Mouse (Mus musculus): Measurements from ENCODE around the gene Tigd4. TPM values are rescaled to one million over a fixed set of nuclear protein-coding genes. Genes with fewer than 3 reads are reported as not detected.

The Tigd4 gene
- polyA plus RNA-seq, 1 experiment from 2014 or later = not detected

- Histone ChIP-seq H3K36me3 (no peaks in the 10 kb centered on the region), H3K9me3 (no peaks in the 10 kb centered on the region), H3K27ac (no peak overlapping the region), H3K4me3 (no peak overlapping the region), H3K27me3 (ENCODE audit: insufficient read depth, poor library complexity, severe bottlenecking) (no peaks in the 10 kb centered on the region), H3K4me1 (replicated peaks) (no peaks in the 10 kb centered on the region)
- no peak for DNase-seq (ENCODE audit: low spot score)
- 94% methylated on average over 7 of the region's 7 CpGs for WGBS
These were observed 25.7 kb downstream of the Tigd4 start for GRCm38 (mm10) chr3:84619056-84619455.

- Histone ChIP-seq H3K36me3 (no peaks in the 10 kb centered on the region), H3K4me1 (replicated peaks) (no peaks in the 10 kb centered on the region), H3K4me3 (no peak overlapping the region), H3K27me3 (ENCODE audit: insufficient read depth, poor library complexity, severe bottlenecking) (no peaks in the 10 kb centered on the region), H3K9me3 (no peaks in the 10 kb centered on the region), H3K27ac (no peak overlapping the region)
- WGBS = 92% methylated on average over 6 of the region's 6 CpGs
- DNase-seq (ENCODE audit: low spot score) = no peak
These were observed 26.4 kb downstream of the Tigd4 start for GRCm38 (mm10) chr3:84619725-84620124.

- WGBS = 67% methylated on average over 3 of the region's 3 CpGs
These were observed 28.7 kb downstream of the Tigd4 start for GRCm38 (mm10) chr3:84622026-84622425.

GRCm38 (mm10) chr3:84631586-84631985 lies 38.2 kb downstream of the Tigd4 start:
- H3K4me3 ChIP-seq = no peak overlapping the region
- H3K27ac ChIP-seq = no peak overlapping the region
- peaks cover 5% of the 10 kb centered on the region; the same call in 1 of the 2 replicates for H3K9me3 ChIP-seq
- no peak for DNase-seq (ENCODE audit: low spot score)
- no peaks in the 10 kb centered on the region for H3K36me3 ChIP-seq
- no peaks in the 10 kb centered on the region for H3K4me1 ChIP-seq (replicated peaks)
- 96% methylated on average over 9 of the region's 9 CpGs for WGBS
- no peaks in the 10 kb centered on the region for H3K27me3 ChIP-seq (ENCODE audit: insufficient read depth, poor library complexity, severe bottlenecking)

More at GRCm38 (mm10) chr3:84622026-84622425, 28.7 kb downstream of the Tigd4 start:
- H3K27me3 ChIP-seq (ENCODE audit: insufficient read depth, poor library complexity, severe bottlenecking) = no peaks in the 10 kb centered on the region
- H3K9me3 ChIP-seq = no peaks in the 10 kb centered on the region
- no peak for DNase-seq (ENCODE audit: low spot score)
- no peak overlapping the region for H3K27ac ChIP-seq
- H3K36me3 ChIP-seq = no peaks in the 10 kb centered on the region
- no peaks in the 10 kb centered on the region for H3K4me1 ChIP-seq (replicated peaks)
- H3K4me3 ChIP-seq = no peak overlapping the region

GRCm38 (mm10) chr3:84637095-84637494 lies 43.7 kb downstream of the Tigd4 start:
- H3K9me3 ChIP-seq = no peaks in the 10 kb centered on the region
- H3K4me3 ChIP-seq = no peak overlapping the region
- H3K36me3 ChIP-seq = no peaks in the 10 kb centered on the region
- no peak overlapping the region for H3K27ac ChIP-seq
- H3K27me3 ChIP-seq (ENCODE audit: insufficient read depth, poor library complexity, severe bottlenecking) = 0 out of 2 replicates have a peak, but pooled peaks cover 4% of the 10 kb centered on the region
- 87% methylated on average over 6 of the region's 6 CpGs for WGBS
- DNase-seq (ENCODE audit: low spot score) = no peak
- H3K4me1 ChIP-seq (replicated peaks) = peaks cover 13% of the 10 kb centered on the region

- Histone ChIP-seq H3K9me3 (no peaks in the 10 kb centered on the region), H3K4me1 (replicated peaks) (peaks cover 14% of the 10 kb centered on the region), H3K27ac (no peak overlapping the region), H3K27me3 (ENCODE audit: insufficient read depth, poor library complexity, severe bottlenecking) (0 out of 2 replicates have a peak, but pooled peaks cover 4% of the 10 kb centered on the region), H3K4me3 (no peak overlapping the region), H3K36me3 (no peaks in the 10 kb centered on the region)
- no peak for DNase-seq (ENCODE audit: low spot score)
- 73% methylated on average over 12 of the region's 12 CpGs for WGBS
These were observed 44.7 kb downstream of the Tigd4 start for GRCm38 (mm10) chr3:84637890-84638578.

GRCm38 (mm10) chr3:84638858-84639257 lies 45.5 kb downstream of the Tigd4 start:
- WGBS = 80% methylated on average over 4 of the region's 4 CpGs
- no peaks in the 10 kb centered on the region for H3K36me3 ChIP-seq
- H3K27me3 ChIP-seq (ENCODE audit: insufficient read depth, poor library complexity, severe bottlenecking) = 0 out of 2 replicates have a peak, but pooled peaks cover 4% of the 10 kb centered on the region
- peaks cover 15% of the 10 kb centered on the region for H3K4me1 ChIP-seq (replicated peaks)
- no peak overlapping the region for H3K4me3 ChIP-seq
- DNase-seq (ENCODE audit: low spot score) = no peak
- no peak overlapping the region for H3K27ac ChIP-seq
- no peaks in the 10 kb centered on the region for H3K9me3 ChIP-seq

- H3K4me3 ChIP-seq = no peak overlapping the region
- 0 out of 2 replicates have a peak, but pooled peaks cover 4% of the 10 kb centered on the region for H3K27me3 ChIP-seq (ENCODE audit: insufficient read depth, poor library complexity, severe bottlenecking)
- H3K9me3 ChIP-seq = no peaks in the 10 kb centered on the region
- no peak for DNase-seq (ENCODE audit: low spot score)
- H3K36me3 ChIP-seq = no peaks in the 10 kb centered on the region
- 52% methylated on average over 11 of the region's 11 CpGs for WGBS
- H3K4me1 ChIP-seq (replicated peaks) = peaks cover 15% of the 10 kb centered on the region
- H3K27ac ChIP-seq = no peak overlapping the region
These were observed 46.6 kb downstream of the Tigd4 start for GRCm38 (mm10) chr3:84639767-84640500.

- WGBS = 58% methylated on average over 6 of the region's 6 CpGs
- H3K4me1 ChIP-seq (replicated peaks) = peaks cover 15% of the 10 kb centered on the region
- DNase-seq (ENCODE audit: low spot score) = no peak
- no peak overlapping the region for H3K27ac ChIP-seq
- H3K4me3 ChIP-seq = no peak overlapping the region
- H3K27me3 ChIP-seq (ENCODE audit: insufficient read depth, poor library complexity, severe bottlenecking) = 0 out of 2 replicates have a peak, but pooled peaks cover 4% of the 10 kb centered on the region
- no peaks in the 10 kb centered on the region for H3K36me3 ChIP-seq
- H3K9me3 ChIP-seq = no peaks in the 10 kb centered on the region
These were observed 47.2 kb downstream of the Tigd4 start for GRCm38 (mm10) chr3:84640536-84640935.

GRCm38 (mm10) chr3:84641391-84641790 lies 48.0 kb downstream of the Tigd4 start:
- Histone ChIP-seq H3K4me1 (replicated peaks) (peaks cover 15% of the 10 kb centered on the region), H3K27me3 (ENCODE audit: insufficient read depth, poor library complexity, severe bottlenecking) (0 out of 2 replicates have a peak, but pooled peaks cover 4% of the 10 kb centered on the region), H3K36me3 (no peaks in the 10 kb centered on the region), H3K9me3 (no peaks in the 10 kb centered on the region), H3K27ac (no peak overlapping the region), H3K4me3 (no peak overlapping the region)
- no peak for DNase-seq (ENCODE audit: low spot score)
- 86% methylated on average over 2 of the region's 2 CpGs for WGBS

- Histone ChIP-seq H3K36me3 (no peaks in the 10 kb centered on the region), H3K4me1 (replicated peaks) (peaks cover 22% of the 10 kb centered on the region), H3K4me3 (no peak overlapping the region), H3K27me3 (ENCODE audit: insufficient read depth, poor library complexity, severe bottlenecking) (0 out of 2 replicates have a peak, but pooled peaks cover 4% of the 10 kb centered on the region), H3K27ac (no peak overlapping the region), H3K9me3 (no peaks in the 10 kb centered on the region)
- 45% methylated on average over 4 of the region's 4 CpGs for WGBS
- no peak for DNase-seq (ENCODE audit: low spot score)
These were observed 49.6 kb downstream of the Tigd4 start for GRCm38 (mm10) chr3:84642942-84643341.

- H3K4me3 ChIP-seq = no peak overlapping the region
- DNase-seq (ENCODE audit: low spot score) = no peak
- 0 out of 2 replicates have a peak, but pooled peaks cover 4% of the 10 kb centered on the region for H3K27me3 ChIP-seq (ENCODE audit: insufficient read depth, poor library complexity, severe bottlenecking)
- H3K9me3 ChIP-seq = no peaks in the 10 kb centered on the region
- peaks cover 11% of the 10 kb centered on the region for H3K4me1 ChIP-seq (replicated peaks)
- H3K27ac ChIP-seq = no peak overlapping the region
- no peaks in the 10 kb centered on the region for H3K36me3 ChIP-seq
- WGBS = 85% methylated on average over 9 of the region's 9 CpGs
These were observed 52.0 kb downstream of the Tigd4 start for GRCm38 (mm10) chr3:84645156-84646006.

Data from hindbrain, embryonic 10.5 days (tissue).